Mouse (Mus musculus): Measurements from ENCODE around the gene Dnali1. TPM values are rescaled to one million over a fixed set of nuclear protein-coding genes. Genes with fewer than 3 reads are reported as not detected.

Dnali1 gene
- polyA plus RNA-seq, 1 experiment from 2014 or later: 1.1 TPM

- Histone ChIP-seq H3K36me3 (ENCODE audit: control insufficient read depth, insufficient read depth, low read length) (no peaks in the 10 kb centered on the region), H3K27me3 (ENCODE audit: control insufficient read depth, insufficient read depth, low read length) (no peaks in the 10 kb centered on the region), H3K4me2 (ENCODE audit: low read depth, low read length) (no peak within 1 kb of the TSS), H3K4me1 (ENCODE audit: control insufficient read depth, insufficient read depth, low read length) (no peaks in the 10 kb centered on the region), H3K27ac (ENCODE audit: low read depth, low read length) (no peak within 1 kb of the TSS), H3K9ac (replicated peaks; ENCODE audit: low read depth, low read length) (no peak within 1 kb of the TSS), H3K4me3 (ENCODE audit: low read depth, low read length) (no peak within 1 kb of the TSS), H3K9me3 (ENCODE audit: control insufficient read depth, low read length) (no peaks in the 10 kb centered on the region)
- WGBS: 93% methylated on average over 10 of the region's 10 CpGs
- ATAC-seq (ENCODE audit: low read depth): no peak
Observed at GRCm38 (mm10) chr4:125015806-125016635, 49.5 kb downstream of the Dnali1 start, which contains the start of gene Gnl2. Gnl2 (plus strand) TSS chr4:125016585.

GRCm38 (mm10) chr4:125008712-125009111 lies 56.8 kb downstream of the Dnali1 start:
- no peak for ATAC-seq (ENCODE audit: low read depth)
- Histone ChIP-seq H3K4me2 (ENCODE audit: low read depth, low read length) (no peak overlapping the region), H3K27ac (ENCODE audit: low read depth, low read length) (no peak overlapping the region), H3K4me1 (ENCODE audit: control insufficient read depth, insufficient read depth, low read length) (no peaks in the 10 kb centered on the region), H3K27me3 (ENCODE audit: control insufficient read depth, insufficient read depth, low read length) (no peaks in the 10 kb centered on the region), H3K36me3 (ENCODE audit: control insufficient read depth, insufficient read depth, low read length) (no peaks in the 10 kb centered on the region), H3K4me3 (ENCODE audit: low read depth, low read length) (no peak overlapping the region), H3K9me3 (ENCODE audit: control insufficient read depth, low read length) (no peaks in the 10 kb centered on the region), H3K9ac (replicated peaks; ENCODE audit: low read depth, low read length) (no peak overlapping the region)
- WGBS: 48% methylated on average over 8 of the region's 8 CpGs

GRCm38 (mm10) chr4:125008220-125008619 lies 57.3 kb downstream of the Dnali1 start:
- ATAC-seq (ENCODE audit: low read depth): no peak
- Histone ChIP-seq H3K4me3 (ENCODE audit: low read depth, low read length) (no peak overlapping the region), H3K27ac (ENCODE audit: low read depth, low read length) (no peak overlapping the region), H3K36me3 (ENCODE audit: control insufficient read depth, insufficient read depth, low read length) (no peaks in the 10 kb centered on the region), H3K9ac (replicated peaks; ENCODE audit: low read depth, low read length) (no peak overlapping the region), H3K4me2 (ENCODE audit: low read depth, low read length) (no peak overlapping the region), H3K27me3 (ENCODE audit: control insufficient read depth, insufficient read depth, low read length) (no peaks in the 10 kb centered on the region), H3K9me3 (ENCODE audit: control insufficient read depth, low read length) (no peaks in the 10 kb centered on the region), H3K4me1 (ENCODE audit: control insufficient read depth, insufficient read depth, low read length) (no peaks in the 10 kb centered on the region)
- WGBS: 67% methylated on average over 6 of the region's 6 CpGs

GRCm38 (mm10) chr4:125007460-125007859 lies 58.0 kb downstream of the Dnali1 start:
- no peaks in the 10 kb centered on the region for H3K36me3 ChIP-seq (ENCODE audit: control insufficient read depth, insufficient read depth, low read length)
- WGBS: 47% methylated on average over 15 of the region's 15 CpGs
- no peak for ATAC-seq (ENCODE audit: low read depth)
- no peak overlapping the region for H3K9ac ChIP-seq (replicated peaks; ENCODE audit: low read depth, low read length)
- no peaks in the 10 kb centered on the region for H3K9me3 ChIP-seq (ENCODE audit: control insufficient read depth, low read length)
- no peak overlapping the region for H3K4me3 ChIP-seq (ENCODE audit: low read depth, low read length)
- H3K4me2 ChIP-seq (ENCODE audit: low read depth, low read length): no peak overlapping the region
- H3K4me1 ChIP-seq (ENCODE audit: control insufficient read depth, insufficient read depth, low read length): no peaks in the 10 kb centered on the region
- no peak overlapping the region for H3K27ac ChIP-seq (ENCODE audit: low read depth, low read length)
- no peaks in the 10 kb centered on the region for H3K27me3 ChIP-seq (ENCODE audit: control insufficient read depth, insufficient read depth, low read length)

Other genes starting within 250 kb of the Dnali1 start
- 48.8 and 51.4 TPM in 2 replicates for gene Yrdc, start 215.0 kb downstream of the Dnali1 start, polyA plus RNA-seq (2014; fragmentation: Nextera tagmentation; extraction: Ambion mirVana)
- 86.5 and 104 TPM in 2 replicates for gene 1110065P20Rik, start 214.5 kb downstream of the Dnali1 start, polyA plus RNA-seq (2014; fragmentation: Nextera tagmentation; extraction: Ambion mirVana)
- 16.5 and 19.0 TPM in 2 replicates for gene Maneal, start 203.5 kb downstream of the Dnali1 start, polyA plus RNA-seq (2014; fragmentation: Nextera tagmentation; extraction: Ambion mirVana)
- gene Epha10, start 184.8 kb downstream of the Dnali1 start, polyA plus RNA-seq (2014; fragmentation: Nextera tagmentation; extraction: Ambion mirVana): 7.4 and 9.3 TPM in 2 replicates
- gene 9930104L06Rik, start 128.7 kb downstream of the Dnali1 start, polyA plus RNA-seq (2014; fragmentation: Nextera tagmentation; extraction: Ambion mirVana): 6.0 and 6.7 TPM in 2 replicates
- gene Cdca8, start 126.4 kb downstream of the Dnali1 start, polyA plus RNA-seq (2014; fragmentation: Nextera tagmentation; extraction: Ambion mirVana): 12.7 and 17.5 TPM in 2 replicates
- gene Rspo1, start 79.3 kb downstream of the Dnali1 start, polyA plus RNA-seq (2014; fragmentation: Nextera tagmentation; extraction: Ambion mirVana): 0.99 and 1.0 TPM in 2 replicates
- gene Gnl2, start 49.1 kb downstream of the Dnali1 start, polyA plus RNA-seq (2014; fragmentation: Nextera tagmentation; extraction: Ambion mirVana): 89.6 and 99.9 TPM in 2 replicates
- gene Snip1, start 969 bp upstream of the Dnali1 start, polyA plus RNA-seq (2014; fragmentation: Nextera tagmentation; extraction: Ambion mirVana): 24.0 and 26.4 TPM in 2 replicates
- 173 and 179 TPM in 2 replicates for gene Meaf6, start 19.4 kb upstream of the Dnali1 start, polyA plus RNA-seq (2014; fragmentation: Nextera tagmentation; extraction: Ambion mirVana)
- 0.22 and 0.51 TPM in 2 replicates for gene Zc3h12a, start 62.1 kb upstream of the Dnali1 start, polyA plus RNA-seq (2014; fragmentation: Nextera tagmentation; extraction: Ambion mirVana)